Mouse (Mus musculus): ENCODE results near the gene Hypk. TPM values are rescaled to one million over a fixed set of nuclear protein-coding genes. Genes with fewer than 3 reads are reported as not detected.
"Not testable (repeated sequence)": the region's sequence is repeated elsewhere in the genome, so short reads cannot be mapped to it uniquely, and the experiment has no call there.

The Hypk gene
- polyA plus RNA-seq, 1 experiment from 2014 or later = 105 TPM

DNA sequence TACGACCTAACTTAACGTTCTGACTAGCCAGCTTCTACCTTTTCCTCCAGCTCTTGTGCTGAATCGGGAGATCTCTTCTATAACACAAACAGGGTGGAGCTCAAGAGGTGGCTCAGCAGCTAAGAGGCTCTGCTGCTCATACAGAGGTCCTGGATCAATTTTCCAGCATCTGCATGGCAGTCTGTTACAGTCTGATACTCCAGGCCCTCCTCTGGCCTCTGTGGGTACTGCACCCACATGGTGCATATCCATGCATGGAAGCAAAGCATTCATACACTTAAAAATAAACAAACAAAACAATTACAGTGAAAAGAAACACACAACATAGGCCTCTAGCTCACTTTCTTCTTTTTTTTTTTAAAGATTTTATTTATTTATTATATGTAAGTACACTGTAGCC lies 19.7 kb downstream of the Hypk start:
- H3K36me3 ChIP-seq (ENCODE audit: control insufficient read depth, insufficient read depth, low read length); ATAC-seq (ENCODE audit: insufficient read depth, low FRiP score, low TSS enrichment); H3K4me2 ChIP-seq (ENCODE audit: low read depth): not testable (repeated sequence)

DNA sequence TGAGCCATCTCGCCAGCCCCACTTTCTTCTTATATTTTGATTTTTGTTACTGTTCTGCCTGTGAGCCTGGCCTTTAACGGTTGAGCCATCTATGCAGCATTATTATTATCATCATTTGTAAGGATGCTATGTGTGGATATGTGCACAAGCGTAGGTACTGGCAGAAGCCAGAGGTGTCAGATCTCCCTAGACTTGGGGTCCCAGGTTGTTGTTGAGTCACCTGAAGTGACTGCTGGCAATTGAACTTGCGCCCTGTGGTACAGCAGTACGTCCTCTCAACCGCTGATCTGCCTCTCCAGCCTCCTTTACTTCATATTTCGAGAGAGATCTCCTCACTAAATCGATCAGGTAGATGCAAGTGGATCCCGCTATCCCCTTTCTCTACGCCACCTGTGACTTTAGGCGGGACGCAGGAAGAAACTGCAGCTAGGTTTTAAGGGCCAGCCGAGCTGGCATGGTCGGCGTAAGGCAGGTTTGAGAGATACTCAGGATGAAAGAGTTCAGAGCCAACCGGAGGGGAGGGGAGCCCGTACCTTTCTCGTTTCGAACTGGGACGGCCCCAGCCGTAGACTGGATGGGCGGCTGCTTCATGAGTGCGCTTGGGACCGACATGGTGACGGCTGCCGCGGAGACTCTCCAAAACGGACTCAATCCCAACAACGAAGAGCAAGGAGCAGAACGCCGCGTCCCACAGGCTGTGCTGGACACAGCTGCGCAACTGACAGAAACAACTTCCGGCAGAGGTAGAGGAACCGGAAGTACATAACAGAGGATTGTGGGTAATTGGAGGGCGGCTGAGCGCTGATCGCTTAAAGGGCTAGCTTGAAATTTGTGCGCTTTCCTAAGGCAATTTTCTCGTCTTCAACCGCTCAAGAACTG lies 20.4 kb downstream of the Hypk start, which contains the start of gene Mfap1b:
TSS of gene Mfap1b (minus strand) at position 767 of the 879 bp plus-strand sequence.
- peak within 1 kb of the TSS; percentile 56 for H3K4me3 ChIP-seq (ENCODE audit: low read depth, low read length)
- peak; percentile 88 for ATAC-seq (ENCODE audit: insufficient read depth, low FRiP score, low TSS enrichment)
- H3K4me1 ChIP-seq (ENCODE audit: control insufficient read depth, insufficient read depth, low read length); H3K27ac ChIP-seq (ENCODE audit: low read depth, low read length); H3K9me3 ChIP-seq (ENCODE audit: control insufficient read depth, low read length); H3K27me3 ChIP-seq (ENCODE audit: control insufficient read depth, insufficient read depth, low read length); H3K36me3 ChIP-seq (ENCODE audit: control insufficient read depth, insufficient read depth, low read length): not testable (repeated sequence)
- H3K9ac ChIP-seq (ENCODE audit: low read length) = peak within 1 kb of the TSS; percentile 61
- peak; percentile 83 for DNase-seq (ENCODE audit: low spot score)
- WGBS = 5% methylated on average over 38 of the region's 41 CpGs
- peak within 1 kb of the TSS; percentile 56 for H3K4me2 ChIP-seq (ENCODE audit: low read depth)

More for the DNA sequence above, 19.7 kb downstream of the Hypk start:
- not testable (repeated sequence) for H3K27ac ChIP-seq (ENCODE audit: low read depth, low read length); H3K4me3 ChIP-seq (ENCODE audit: low read depth, low read length); H3K27me3 ChIP-seq (ENCODE audit: control insufficient read depth, insufficient read depth, low read length); H3K9ac ChIP-seq (ENCODE audit: low read length); DNase-seq (ENCODE audit: low spot score); H3K4me1 ChIP-seq (ENCODE audit: control insufficient read depth, insufficient read depth, low read length); H3K9me3 ChIP-seq (ENCODE audit: control insufficient read depth, low read length)
- WGBS = 90% methylated on average over 3 of the region's 3 CpGs

DNA sequence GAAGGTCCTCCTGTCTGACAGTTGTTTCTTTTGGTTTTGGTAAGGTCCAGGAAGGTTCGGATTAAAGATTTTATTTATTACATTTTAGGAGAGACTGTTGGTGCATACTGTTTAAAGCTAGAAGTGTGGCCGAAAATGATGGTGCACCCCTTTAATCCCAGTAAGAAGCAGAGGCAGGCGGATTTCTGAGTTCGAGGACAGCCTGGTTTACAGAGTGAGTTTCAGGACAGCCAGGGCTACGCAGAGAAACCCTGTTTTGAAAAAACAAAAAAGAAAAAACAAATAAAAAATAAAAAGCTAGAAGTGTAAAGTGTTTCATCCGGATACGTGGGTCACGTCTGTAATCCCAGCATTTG lies 21.1 kb downstream of the Hypk start:
- peak overlapping the region; percentile 31 for H3K4me2 ChIP-seq (ENCODE audit: low read depth)
- no peak overlapping the region for H3K27ac ChIP-seq (ENCODE audit: low read depth, low read length)
- H3K4me1 ChIP-seq (ENCODE audit: control insufficient read depth, insufficient read depth, low read length) = no peaks in the 10 kb centered on the region
- WGBS = 37% methylated on average over 8 of the region's 8 CpGs
- H3K36me3 ChIP-seq (ENCODE audit: control insufficient read depth, insufficient read depth, low read length) = no peaks in the 10 kb centered on the region
- H3K9me3 ChIP-seq (ENCODE audit: control insufficient read depth, low read length) = no peaks in the 10 kb centered on the region
- peak overlapping the region; percentile 56 for H3K4me3 ChIP-seq (ENCODE audit: low read depth, low read length)
- H3K27me3 ChIP-seq (ENCODE audit: control insufficient read depth, insufficient read depth, low read length) = no peaks in the 10 kb centered on the region
- ATAC-seq (ENCODE audit: insufficient read depth, low FRiP score, low TSS enrichment) (no peak), DNase-seq (ENCODE audit: low spot score) (no peak)
- H3K9ac ChIP-seq (ENCODE audit: low read length) = 0 out of 2 replicates have a peak overlapping the region, but pooled peaks have one; percentile 23

DNA sequence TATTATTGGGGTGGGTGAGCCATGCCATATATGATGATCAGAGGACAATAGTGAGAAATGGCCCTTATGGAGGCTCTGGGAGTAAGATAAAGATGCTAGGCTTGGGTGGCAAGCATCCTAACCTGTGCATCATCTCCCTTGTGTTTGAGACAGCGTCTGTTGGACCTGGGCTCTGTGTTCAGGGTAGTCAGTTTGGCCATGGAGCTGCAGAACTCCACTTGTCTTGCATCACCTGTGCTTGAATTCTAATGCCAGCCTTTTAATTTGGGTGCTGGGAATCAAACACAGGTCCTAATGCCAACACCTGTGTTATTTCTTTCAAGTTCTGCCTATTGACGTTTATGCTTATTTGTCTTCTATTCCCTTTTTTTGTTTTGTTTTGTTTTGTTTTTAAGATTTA lies 22.2 kb downstream of the Hypk start:
- 100% methylated on average over 2 of the region's 2 CpGs for WGBS
- not testable (repeated sequence) for H3K9me3 ChIP-seq (ENCODE audit: control insufficient read depth, low read length); H3K4me3 ChIP-seq (ENCODE audit: low read depth, low read length); H3K27ac ChIP-seq (ENCODE audit: low read depth, low read length); ATAC-seq (ENCODE audit: insufficient read depth, low FRiP score, low TSS enrichment); H3K9ac ChIP-seq (ENCODE audit: low read length); H3K36me3 ChIP-seq (ENCODE audit: control insufficient read depth, insufficient read depth, low read length); H3K27me3 ChIP-seq (ENCODE audit: control insufficient read depth, insufficient read depth, low read length); H3K4me1 ChIP-seq (ENCODE audit: control insufficient read depth, insufficient read depth, low read length); DNase-seq (ENCODE audit: low spot score); H3K4me2 ChIP-seq (ENCODE audit: low read depth)

DNA sequence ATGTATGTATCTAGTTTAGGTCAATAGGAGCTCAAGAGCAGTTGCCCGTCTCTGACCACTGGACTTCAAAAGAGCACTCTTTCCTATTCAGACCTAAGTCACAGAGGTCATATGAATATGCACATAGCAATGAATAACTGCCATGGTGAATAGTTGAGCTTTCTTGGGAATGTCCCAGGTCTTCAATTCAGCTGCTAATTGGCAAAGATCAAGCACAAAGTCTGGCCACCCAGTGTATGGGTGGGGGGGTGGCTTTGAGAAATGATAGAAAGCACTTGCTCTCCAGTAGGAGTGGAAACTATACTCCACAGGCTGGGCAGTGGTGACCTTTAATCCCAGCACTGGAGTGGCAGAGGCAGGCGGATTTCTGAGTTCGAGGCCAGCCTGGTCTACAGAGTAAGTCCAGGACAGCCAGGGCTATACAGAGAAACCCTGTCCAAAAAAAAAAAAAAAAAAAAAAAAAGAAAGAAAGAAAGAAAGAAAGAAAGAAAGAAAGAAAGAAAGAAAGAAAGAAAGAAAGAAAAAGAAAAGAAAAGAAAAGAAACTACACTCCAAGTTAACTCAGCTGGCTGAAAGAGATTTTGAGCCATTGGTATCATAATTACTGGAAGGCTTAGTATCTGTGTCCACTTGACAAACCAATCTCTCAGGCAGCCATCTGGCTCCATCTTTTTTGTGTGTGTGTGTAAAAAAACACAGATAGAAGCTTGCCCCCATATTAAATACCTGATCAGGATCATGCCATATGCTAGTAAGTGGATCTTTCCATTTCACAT lies 24.6 kb downstream of the Hypk start:
- DNase-seq (ENCODE audit: low spot score) = no peak
- Histone ChIP-seq H3K27ac (ENCODE audit: low read depth, low read length) (no peak overlapping the region), H3K9ac (ENCODE audit: low read length) (no peak overlapping the region), H3K27me3 (ENCODE audit: control insufficient read depth, insufficient read depth, low read length) (no peaks in the 10 kb centered on the region), H3K4me1 (ENCODE audit: control insufficient read depth, insufficient read depth, low read length) (no peaks in the 10 kb centered on the region), H3K4me2 (ENCODE audit: low read depth) (no peak overlapping the region), H3K36me3 (ENCODE audit: control insufficient read depth, insufficient read depth, low read length) (no peaks in the 10 kb centered on the region), H3K4me3 (ENCODE audit: low read depth, low read length) (no peak overlapping the region), H3K9me3 (ENCODE audit: control insufficient read depth, low read length) (no peaks in the 10 kb centered on the region)
- no peak for ATAC-seq (ENCODE audit: insufficient read depth, low FRiP score, low TSS enrichment)
- 82% methylated on average over 3 of the region's 3 CpGs for WGBS

DNA sequence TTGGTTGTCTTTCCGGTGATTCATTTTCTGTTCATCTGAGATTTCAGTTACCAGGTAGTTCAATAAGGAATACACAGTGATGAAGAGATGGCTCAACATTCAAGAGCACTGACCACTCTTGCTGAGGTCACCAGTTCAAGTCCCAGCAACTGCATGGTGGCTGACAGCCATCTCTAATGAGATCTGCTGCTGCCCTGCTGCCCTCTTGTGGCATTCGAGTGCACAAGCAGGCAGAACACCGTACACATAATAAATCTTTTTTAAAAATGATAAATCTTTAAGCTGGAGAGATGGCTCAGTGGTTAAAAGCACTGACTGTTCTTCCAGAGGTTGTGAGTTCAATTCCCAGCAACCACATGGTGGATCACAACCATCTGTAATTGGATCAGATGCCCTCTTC lies 27.4 kb downstream of the Hypk start:
- H3K4me3 ChIP-seq (ENCODE audit: low read depth, low read length) = no peak overlapping the region
- H3K4me2 ChIP-seq (ENCODE audit: low read depth) = no peak overlapping the region
- H3K9me3 ChIP-seq (ENCODE audit: control insufficient read depth, low read length) = no peaks in the 10 kb centered on the region
- DNase-seq (ENCODE audit: low spot score) = no peak
- ATAC-seq (ENCODE audit: insufficient read depth, low FRiP score, low TSS enrichment) = no peak
- WGBS = 61% methylated on average over 3 of the region's 3 CpGs
- no peaks in the 10 kb centered on the region for H3K4me1 ChIP-seq (ENCODE audit: control insufficient read depth, insufficient read depth, low read length)
- H3K9ac ChIP-seq (ENCODE audit: low read length) = no peak overlapping the region
- H3K27me3 ChIP-seq (ENCODE audit: control insufficient read depth, insufficient read depth, low read length) = no peaks in the 10 kb centered on the region
- no peak overlapping the region for H3K27ac ChIP-seq (ENCODE audit: low read depth, low read length)
- H3K36me3 ChIP-seq (ENCODE audit: control insufficient read depth, insufficient read depth, low read length) = no peaks in the 10 kb centered on the region

DNA sequence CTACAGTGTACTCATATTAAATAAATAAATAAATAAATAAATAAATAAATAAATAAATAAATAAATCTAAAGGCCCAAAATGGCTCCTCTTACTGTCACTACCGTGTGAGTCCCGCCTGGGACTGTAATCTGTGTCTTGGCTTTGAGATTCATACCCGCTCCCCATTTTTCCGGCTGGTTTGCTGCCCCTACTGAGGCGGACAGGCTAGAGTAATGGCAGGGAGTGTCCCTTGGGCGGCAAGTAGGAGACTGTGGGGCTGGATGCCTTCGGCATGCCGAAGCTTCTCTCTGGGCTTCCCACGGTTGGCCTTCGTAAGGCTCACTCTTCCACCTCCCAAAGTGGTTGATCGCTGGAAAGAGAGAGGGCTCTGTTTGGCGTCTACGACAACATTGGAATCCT lies 27.8 kb downstream of the Hypk start:
- H3K9me3 ChIP-seq (ENCODE audit: control insufficient read depth, low read length); H3K27ac ChIP-seq (ENCODE audit: low read depth, low read length); H3K4me3 ChIP-seq (ENCODE audit: low read depth, low read length); H3K4me1 ChIP-seq (ENCODE audit: control insufficient read depth, insufficient read depth, low read length); H3K27me3 ChIP-seq (ENCODE audit: control insufficient read depth, insufficient read depth, low read length); H3K36me3 ChIP-seq (ENCODE audit: control insufficient read depth, insufficient read depth, low read length); ATAC-seq (ENCODE audit: insufficient read depth, low FRiP score, low TSS enrichment); DNase-seq (ENCODE audit: low spot score); H3K4me2 ChIP-seq (ENCODE audit: low read depth); H3K9ac ChIP-seq (ENCODE audit: low read length): not testable (repeated sequence)
- 87% methylated on average over 13 of the region's 13 CpGs for WGBS

DNA sequence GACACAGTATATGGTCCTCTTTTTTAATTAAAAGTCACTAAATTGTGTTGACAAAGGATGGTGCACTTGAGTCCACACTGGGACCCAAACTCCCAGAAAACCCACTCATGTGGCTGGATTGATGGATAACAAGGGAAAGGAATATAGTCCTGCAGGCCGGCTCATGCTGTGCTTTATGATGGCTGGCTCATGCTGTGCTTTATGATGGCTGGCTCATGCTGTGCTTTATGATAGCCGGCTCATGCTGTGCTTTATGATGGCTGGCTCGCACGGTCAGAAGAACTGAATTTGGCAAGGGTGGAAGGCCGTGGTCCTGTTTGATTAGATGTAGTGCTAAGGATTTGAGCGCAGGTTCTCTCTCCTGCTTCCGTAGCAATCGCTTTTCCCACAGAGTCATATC lies 30.5 kb downstream of the Hypk start:
- no peaks in the 10 kb centered on the region for H3K27me3 ChIP-seq (ENCODE audit: control insufficient read depth, insufficient read depth, low read length)
- no peak overlapping the region for H3K4me2 ChIP-seq (ENCODE audit: low read depth)
- no peak overlapping the region for H3K9ac ChIP-seq (ENCODE audit: low read length)
- H3K27ac ChIP-seq (ENCODE audit: low read depth, low read length) = no peak overlapping the region
- no peaks in the 10 kb centered on the region for H3K36me3 ChIP-seq (ENCODE audit: control insufficient read depth, insufficient read depth, low read length)
- no peak overlapping the region for H3K4me3 ChIP-seq (ENCODE audit: low read depth, low read length)
- H3K4me1 ChIP-seq (ENCODE audit: control insufficient read depth, insufficient read depth, low read length) = no peaks in the 10 kb centered on the region
- ATAC-seq (ENCODE audit: insufficient read depth, low FRiP score, low TSS enrichment) (no peak), DNase-seq (ENCODE audit: low spot score) (no peak)
- no peaks in the 10 kb centered on the region for H3K9me3 ChIP-seq (ENCODE audit: control insufficient read depth, low read length)
- 20% methylated on average over 8 of the region's 8 CpGs for whole genome bisulfite sequencing

All from neural tube, embryonic 11.5 days (tissue).